Mouse (Mus musculus) midbrain, embryonic 16.5 days (tissue): ENCODE results near the gene Fhl3. TPM values are rescaled to one million over a fixed set of nuclear protein-coding genes. Genes with fewer than 3 reads are reported as not detected.
"Not testable (repeated sequence)": the region's sequence is repeated elsewhere in the genome, so short reads cannot be mapped to it uniquely, and the experiment has no call there.

Experiments used
- ATAC-seq: fragments of 200-750 bp; cut with Nextera tagmentation; 2 replicates; pipeline ENCODE4 v1.8.0; 2017; ENCODE audit warnings: moderate TSS enrichment
- H3K27ac ChIP-seq: fragments of 300-500 bp; sonication (generic); 2 replicates; pipeline ENCODE4 v1.5.1; 2014; ENCODE audit warnings: mild to moderate bottlenecking, low read length, mixed read lengths
- H3K27me3 ChIP-seq: fragments of 300-500 bp; sonication (generic); 2 replicates; pipeline ENCODE4 v1.6.1; 2014; ENCODE audit warnings: low read depth, low read length, mixed read lengths; ENCODE audit not compliant: control insufficient read depth, insufficient read depth
- H3K36me3 ChIP-seq: fragments of 300-500 bp; sonication (generic); 2 replicates; pipeline ENCODE4 v1.6.1; 2014; ENCODE audit warnings: mild to moderate bottlenecking, low read length, moderate library complexity, mixed read lengths; ENCODE audit not compliant: control insufficient read depth, insufficient read depth
- H3K4me1 ChIP-seq: fragments of 300-500 bp; sonication (generic); 2 replicates; pipeline ENCODE4 v1.6.1; 2014; ENCODE audit warnings: mild to moderate bottlenecking, low read length, mixed read lengths; ENCODE audit not compliant: control insufficient read depth, insufficient read depth
- H3K4me2 ChIP-seq: fragments of 300-500 bp; sonication (generic); 2 replicates; pipeline ENCODE4 v1.6.1; 2014; ENCODE audit warnings: mild to moderate bottlenecking, low read length, mixed read lengths
- H3K4me3 ChIP-seq: fragments of 300-500 bp; sonication (generic); 2 replicates; pipeline ENCODE4 v1.5.1; 2014; ENCODE audit warnings: low read depth, mild to moderate bottlenecking, low read length, moderate library complexity, mixed read lengths
- H3K9ac ChIP-seq: fragments of 300-500 bp; sonication (generic); 2 replicates; pipeline ENCODE4 v1.6.1; 2014; ENCODE audit warnings: low read depth, low read length, mixed read lengths
- H3K9me3 ChIP-seq: fragments of 300-500 bp; sonication (generic); replicated peaks from 2 replicates; pipeline ENCODE4 v1.6.1; 2014; ENCODE audit warnings: mild to moderate bottlenecking, low read length, mixed read lengths; ENCODE audit not compliant: control insufficient read depth, poor library complexity, severe bottlenecking
- WGBS: fragments of 180-500 bp; shearing (Covaris S2); extraction: QIAGEN DNeasy Blood & Tissue Kit; methylation state at CpG from one replicate; pipeline ENCODE4 v1.1.7; 2014; 5-methylcytosine and 5-hydroxymethylcytosine counted together
- polyA plus RNA-seq: library from polyadenylated mRNA; unstranded; fragments of >200 nt; fragmentation: Nextera tagmentation; extraction: Ambion mirVana; gene quantifications from 2 replicates; pipeline ENCODE4 v1.2.1, GENCODE M21; 2015

The Fhl3 gene
- polyA plus RNA-seq, 1 experiment from 2014 or later = 1.5 TPM

DNA sequence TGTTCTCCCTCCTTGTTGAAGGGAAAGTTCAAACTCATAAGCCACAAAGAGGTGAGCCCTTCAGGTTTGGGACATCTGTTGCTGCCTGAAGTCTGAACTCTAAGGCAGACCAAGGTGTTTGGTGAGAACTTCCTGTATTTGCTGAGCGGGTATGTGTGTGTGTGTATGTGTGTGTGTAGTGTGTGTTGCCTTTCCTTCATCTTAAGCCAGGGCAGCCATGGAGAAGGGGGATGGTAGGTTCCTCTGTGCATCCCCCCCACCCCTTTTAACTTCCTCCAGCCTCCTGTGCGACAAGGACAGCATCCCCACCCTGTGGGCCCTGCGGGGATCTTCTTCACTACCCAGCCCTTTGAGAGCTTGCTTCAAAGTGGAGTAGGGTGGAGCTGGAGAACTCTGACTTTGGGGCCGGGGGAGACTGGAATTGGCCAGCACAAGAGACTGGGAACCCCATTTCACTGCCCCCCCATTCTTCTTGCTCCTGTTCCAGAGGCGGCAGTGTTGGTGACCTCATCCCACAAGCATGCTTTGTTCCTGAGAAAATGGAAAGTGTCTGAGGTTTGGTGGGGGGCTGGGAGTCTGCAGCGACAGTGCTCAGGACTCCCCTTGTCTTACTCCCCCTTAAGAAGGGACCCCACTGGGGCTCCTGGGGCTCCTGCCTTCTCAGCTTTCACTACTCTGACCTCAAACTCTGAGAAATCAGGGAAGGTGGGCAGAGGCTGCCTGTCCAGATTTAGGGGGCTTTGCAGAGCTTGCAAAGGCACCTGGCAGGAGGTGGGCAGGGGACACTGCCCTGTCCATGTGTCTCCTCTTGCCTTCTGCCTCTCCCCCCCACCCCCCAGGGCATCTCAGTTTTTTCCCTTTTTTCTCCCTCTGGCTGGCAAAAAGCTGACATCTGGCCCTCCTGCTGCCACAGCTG is 3.6 kb downstream of the Fhl3 start:
- peaks cover 26% of the 10 kb centered on the region for H3K4me1 ChIP-seq
- peaks cover 7% of the 10 kb centered on the region; the same call in 1 of the 2 replicates for H3K27me3 ChIP-seq
- ATAC-seq = no peak
- H3K9me3 ChIP-seq = no peaks in the 10 kb centered on the region
- H3K36me3 ChIP-seq = no peaks in the 10 kb centered on the region
- no peak overlapping the region for H3K4me2 ChIP-seq
- 9% methylated on average over 6 of the region's 6 CpGs for WGBS
- H3K4me3 ChIP-seq = no peak overlapping the region
- peak overlapping the region; percentile 38; the same call in 1 of the 2 replicates for H3K9ac ChIP-seq
- H3K27ac ChIP-seq = 0 out of 2 replicates have a peak overlapping the region, but pooled peaks have one; percentile 52

GRCm38 (mm10) chr4:124704797-124705474 is 4.4 kb downstream of the Fhl3 start:
- no peaks in the 10 kb centered on the region for H3K9me3 ChIP-seq
- WGBS = 20% methylated on average over 11 of the region's 11 CpGs
- peaks cover 14% of the 10 kb centered on the region; the same call in 1 of the 2 replicates for H3K27me3 ChIP-seq
- H3K4me3 ChIP-seq = no peak overlapping the region
- H3K4me1 ChIP-seq = peaks cover 26% of the 10 kb centered on the region
- ATAC-seq = no peak
- no peaks in the 10 kb centered on the region for H3K36me3 ChIP-seq
- H3K9ac ChIP-seq = peak overlapping the region; percentile 38; the same call in 1 of the 2 replicates
- 0 out of 2 replicates have a peak overlapping the region, but pooled peaks have one; percentile 52 for H3K27ac ChIP-seq
- no peak overlapping the region for H3K4me2 ChIP-seq

GRCm38 (mm10) chr4:124705661-124706269 is 5.3 kb downstream of the Fhl3 start:
- no peak overlapping the region for H3K4me3 ChIP-seq
- whole genome bisulfite sequencing = 87% methylated on average over 23 of the region's 23 CpGs
- H3K9me3 ChIP-seq = no peaks in the 10 kb centered on the region
- H3K4me1 ChIP-seq = peaks cover 21% of the 10 kb centered on the region; the same call in 1 of the 2 replicates
- H3K27ac ChIP-seq = no peak overlapping the region
- no peak overlapping the region for H3K9ac ChIP-seq
- H3K27me3 ChIP-seq = peaks cover 16% of the 10 kb centered on the region; the same call in 1 of the 2 replicates
- H3K4me2 ChIP-seq = no peak overlapping the region
- H3K36me3 ChIP-seq = no peaks in the 10 kb centered on the region
- no peak for ATAC-seq

DNA sequence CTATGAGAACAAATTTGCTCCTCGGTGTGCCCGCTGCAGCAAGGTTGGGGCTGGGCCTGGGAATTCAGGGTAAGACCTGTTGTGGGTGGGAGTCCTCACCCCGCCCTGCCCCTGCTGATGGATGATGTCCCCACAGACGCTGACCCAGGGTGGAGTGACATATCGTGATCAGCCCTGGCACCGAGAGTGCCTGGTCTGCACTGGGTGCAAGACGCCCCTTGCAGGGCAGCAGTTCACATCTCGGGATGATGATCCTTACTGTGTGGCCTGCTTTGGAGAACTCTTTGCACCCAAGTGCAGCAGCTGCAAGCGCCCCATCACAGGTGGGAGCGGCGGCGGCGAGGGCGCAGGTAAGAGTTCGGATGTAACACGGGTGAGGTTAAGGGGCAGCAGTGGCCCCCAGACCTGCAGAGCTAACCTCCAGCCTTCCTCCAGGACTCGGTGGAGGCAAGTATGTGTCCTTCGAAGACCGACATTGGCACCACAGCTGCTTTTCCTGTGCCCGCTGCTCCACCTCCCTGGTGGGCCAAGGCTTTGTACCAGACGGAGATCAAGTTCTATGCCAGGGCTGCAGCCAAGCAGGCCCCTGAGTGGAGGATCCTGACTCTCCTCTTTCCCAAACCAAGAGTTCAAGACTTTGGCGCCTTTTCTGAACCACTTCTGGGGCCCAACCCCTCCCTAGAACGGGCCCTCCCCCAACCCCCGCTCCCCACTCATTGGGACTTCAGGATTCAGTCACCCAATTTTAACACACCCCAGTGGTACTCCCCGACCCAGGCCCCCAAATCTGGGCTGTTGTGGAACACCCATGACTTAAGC is 7.1 kb downstream of the Fhl3 start:
- not testable (repeated sequence) for H3K9ac ChIP-seq, H3K9me3 ChIP-seq, H3K36me3 ChIP-seq, H3K27ac ChIP-seq, H3K4me2 ChIP-seq, H3K4me3 ChIP-seq, ATAC-seq
- 92% methylated on average over 24 of the region's 25 CpGs for WGBS
- H3K27me3 ChIP-seq = peaks cover 12% of the 10 kb centered on the region; the same call in 1 of the 2 replicates
- H3K4me1 ChIP-seq = peaks cover 15% of the 10 kb centered on the region; the same call in 1 of the 2 replicates

- Histone ChIP-seq H3K4me1 (peaks cover 15% of the 10 kb centered on the region; the same call in 1 of the 2 replicates), H3K27me3 (peaks cover 12% of the 10 kb centered on the region; the same call in 1 of the 2 replicates), H3K27ac (peak overlapping the region; percentile 22; the same call in 1 of the 2 replicates)
- not testable (repeated sequence) for ATAC-seq, H3K9me3 ChIP-seq, H3K9ac ChIP-seq, H3K4me2 ChIP-seq, H3K4me3 ChIP-seq, H3K36me3 ChIP-seq
- WGBS = 5% methylated on average over 1 of the region's 1 CpGs
These were observed 7.7 kb downstream of the Fhl3 start for GRCm38 (mm10) chr4:124708200-124708517.

GRCm38 (mm10) chr4:124708518-124709477 is 8.3 kb downstream of the Fhl3 start:
- peaks cover 12% of the 10 kb centered on the region; the same call in 1 of the 2 replicates for H3K27me3 ChIP-seq
- peak overlapping the region; percentile 33 for H3K4me3 ChIP-seq
- peak overlapping the region; percentile 60 for H3K4me2 ChIP-seq
- no peaks in the 10 kb centered on the region for H3K36me3 ChIP-seq
- no peaks in the 10 kb centered on the region for H3K9me3 ChIP-seq
- WGBS = 3% methylated on average over 41 of the region's 41 CpGs
- H3K4me1 ChIP-seq = peaks cover 15% of the 10 kb centered on the region; the same call in 1 of the 2 replicates
- H3K27ac ChIP-seq = peak overlapping the region; percentile 22; the same call in 1 of the 2 replicates
- no peak for ATAC-seq
- H3K9ac ChIP-seq = peak overlapping the region; percentile 56; the same call in 1 of the 2 replicates

DNA sequence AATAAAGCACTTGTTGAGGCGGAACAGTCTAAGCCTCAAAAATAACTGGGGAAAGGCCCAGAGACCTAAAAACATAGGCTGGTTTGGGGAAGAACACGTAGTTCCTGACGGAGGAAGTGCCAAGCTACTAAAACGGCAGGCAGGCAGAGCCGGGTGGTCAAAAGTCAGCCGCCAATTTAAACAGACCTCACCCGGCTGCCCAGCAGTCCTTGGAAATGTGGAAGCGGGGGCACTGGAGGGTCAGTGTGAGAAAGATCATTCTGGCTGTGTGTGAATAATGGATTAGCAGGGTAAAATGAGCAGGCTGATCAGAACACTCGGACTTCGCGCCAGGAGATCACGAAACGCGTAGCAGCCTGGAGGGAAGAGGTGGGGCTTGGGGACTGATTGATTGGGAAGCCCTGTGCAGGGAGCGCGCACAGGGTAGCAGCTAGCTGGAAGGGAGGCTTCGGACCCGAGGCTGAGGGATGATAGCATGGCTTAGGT is 9.5 kb downstream of the Fhl3 start:
- peaks cover 12% of the 10 kb centered on the region; the same call in 1 of the 2 replicates for H3K27me3 ChIP-seq
- no peak overlapping the region for H3K27ac ChIP-seq
- peak overlapping the region; percentile 30 for H3K4me2 ChIP-seq
- no peaks in the 10 kb centered on the region for H3K9me3 ChIP-seq
- H3K36me3 ChIP-seq = no peaks in the 10 kb centered on the region
- ATAC-seq = no peak
- peaks cover 10% of the 10 kb centered on the region; the same call in 1 of the 2 replicates for H3K4me1 ChIP-seq
- 3% methylated on average over 18 of the region's 18 CpGs for WGBS
- H3K4me3 ChIP-seq = no peak overlapping the region
- no peak overlapping the region for H3K9ac ChIP-seq
